Mouse (Mus musculus): ENCODE data around the gene Myh8.

DNA sequence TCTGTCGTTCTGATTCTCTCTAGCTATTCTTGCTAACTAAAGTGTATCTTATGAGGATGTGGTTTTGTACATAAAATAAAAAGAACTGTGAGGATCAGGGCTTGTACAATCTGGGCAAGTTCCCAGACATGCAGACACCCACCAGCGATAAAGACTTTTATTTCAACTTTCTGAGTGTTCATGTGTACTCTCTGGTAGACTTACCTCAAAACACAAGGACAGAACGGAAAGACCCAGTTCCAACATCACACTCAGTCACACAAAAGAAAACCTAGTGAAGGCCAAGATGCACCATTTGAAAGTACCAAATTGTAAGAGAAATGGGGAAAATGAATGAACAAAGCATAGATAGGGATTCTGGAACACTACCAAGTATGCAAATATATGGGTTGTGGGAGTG lies 48.2 kb upstream of the Myh8 start:
- no peak for TF ChIP-seq CTCF (IDR thresholded peaks at IDR 0.05; ENCODE audit: extremely low read depth, insufficient read length, insufficient replicate concordance, low read depth, low read length)
- no peak for TF ChIP-seq POLR2A (IDR thresholded peaks at IDR 0.05; ENCODE audit: low read depth, low read length)

Data from small intestine, adult 2 months (tissue).